Mouse (Mus musculus) bone marrow, adult 2 months (tissue): ENCODE measurements around the gene Trpm3.

Experiments used
- CTCF ChIP-seq: fragments of 200-500 bp; IDR thresholded peaks from 2 replicates; pipeline ENCODE4 v1.5.1; 2011; ENCODE audit warnings: low read length, control low read depth; ENCODE audit not compliant: control insufficient read depth, insufficient read depth
- POLR2A ChIP-seq: fragments of 200-500 bp; IDR thresholded peaks from 2 replicates; pipeline ENCODE4 v1.6.1; 2011; ENCODE audit warnings: low read depth, mild to moderate bottlenecking, control low read depth, low read length, borderline replicate concordance; ENCODE audit not compliant: control insufficient read depth

GRCm38 (mm10) chr19:22848251-22848650 lies 709.4 kb downstream of the Trpm3 start:
- no peak for TF ChIP-seq POLR2A
- TF ChIP-seq CTCF = no peak
